Mouse (Mus musculus): Measurements from ENCODE around the gene Mrgbp.

- TF ChIP-seq CTCF (IDR thresholded peaks at IDR 0.05; ENCODE audit: extremely low read depth, insufficient read depth, insufficient read length, insufficient replicate concordance) (no peak), POLR2A (IDR thresholded peaks at IDR 0.05; ENCODE audit: low read depth, low read length) (no peak)
Measured at GRCm38 (mm10) chr2:180569028-180569643, 12.0 kb upstream of the Mrgbp start.
